Mouse (Mus musculus): Measurements from ENCODE around the gene Slc35f6. TPM values are rescaled to one million over a fixed set of nuclear protein-coding genes. Genes with fewer than 3 reads are reported as not detected.

Slc35f6 gene
- polyA plus RNA-seq (2012; rRNA removed) (10.1 and 12.2 TPM in 2 replicates), polyA plus RNA-seq (2014; fragmentation: Nextera tagmentation; extraction: Ambion mirVana) (9.9 and 10.2 TPM in 2 replicates)

DNA sequence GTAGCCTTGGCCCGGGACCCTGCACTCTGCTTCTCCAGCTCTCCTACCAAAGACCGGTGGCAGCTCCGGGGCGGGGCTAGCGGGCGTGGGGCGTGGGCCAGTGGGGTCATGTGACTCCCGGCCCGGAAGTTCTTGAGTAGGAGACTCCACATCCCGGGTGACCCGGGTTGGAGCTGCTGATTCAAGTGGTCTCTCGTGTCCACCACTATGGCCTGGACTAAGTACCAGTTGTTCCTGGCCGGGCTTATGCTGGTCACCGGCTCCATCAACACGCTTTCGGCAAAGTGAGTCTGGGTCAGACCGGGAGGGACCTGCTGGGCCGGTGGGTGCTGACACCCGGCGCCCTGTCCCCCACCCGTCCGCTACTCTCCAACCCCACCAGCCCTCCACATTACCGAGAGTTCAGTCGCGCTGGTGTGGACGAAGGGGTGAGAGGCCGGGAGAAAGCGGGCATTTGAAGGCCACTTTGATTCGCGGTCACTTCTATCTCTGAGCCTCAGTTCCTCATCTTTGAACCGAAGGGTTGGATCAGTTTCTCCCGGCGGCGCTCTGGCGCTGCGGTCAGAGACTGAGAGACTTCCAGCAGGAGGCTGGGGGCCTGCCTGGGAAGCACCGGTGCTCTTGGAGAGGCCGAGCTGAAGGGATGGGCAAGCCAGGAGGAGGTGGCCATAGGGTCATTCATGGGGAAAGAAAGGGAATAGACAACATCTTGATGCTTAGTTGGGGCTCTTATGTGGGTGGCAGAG lies at the start of gene Slc35f6:
Slc35f6 (plus strand) TSS at position 119 of the 746 bp plus-strand sequence.
- peak; percentile 88 for ATAC-seq (ENCODE audit: insufficient read depth)
- Histone ChIP-seq H3K27ac (no peak within 1 kb of the TSS), H3K4me1 (replicated peaks; ENCODE audit: control insufficient read depth in 2 of 2, insufficient read depth in 2 of 2, low read length in 1 of 2) (peaks cover 7 to 22% of the 10 kb centered on the region in 2 experiments), H3K4me3 (ENCODE audit: insufficient read depth in 1 of 2, low read depth in 2 of 2, low read length in 2 of 2) (peak within 1 kb of the TSS; percentile 89 to 97), H3K9me3 (ENCODE audit: control insufficient read depth, low read length) (no peaks in the 10 kb centered on the region), H3K27me3 (ENCODE audit: control insufficient read depth, insufficient read depth, low read length) (no peaks in the 10 kb centered on the region), H3K4me2 (ENCODE audit: low read depth) (peak within 1 kb of the TSS; percentile 70), H3K36me3 (replicated peaks; ENCODE audit: control insufficient read depth, insufficient read depth, low read depth) (no peaks in the 10 kb centered on the region; the same call in 1 of the 2 replicates), H3K9ac (replicated peaks) (peak within 1 kb of the TSS; percentile 73)
- peak; percentile 52 to 72 (median 65) for DNase-seq (ENCODE audit: low read depth in 3 of 3, low spot score in 3 of 3)
- WGBS (ENCODE audit: insufficient replicate concordance), result under 1% methylated on average over 38 of the region's 38 CpGs
- TF ChIP-seq EP300 (IDR thresholded peaks at IDR 0.05; ENCODE audit: low read depth), result no peak
- no peak for TF ChIP-seq CTCF (IDR thresholded peaks at IDR 0.05; ENCODE audit: low read depth)

DNA sequence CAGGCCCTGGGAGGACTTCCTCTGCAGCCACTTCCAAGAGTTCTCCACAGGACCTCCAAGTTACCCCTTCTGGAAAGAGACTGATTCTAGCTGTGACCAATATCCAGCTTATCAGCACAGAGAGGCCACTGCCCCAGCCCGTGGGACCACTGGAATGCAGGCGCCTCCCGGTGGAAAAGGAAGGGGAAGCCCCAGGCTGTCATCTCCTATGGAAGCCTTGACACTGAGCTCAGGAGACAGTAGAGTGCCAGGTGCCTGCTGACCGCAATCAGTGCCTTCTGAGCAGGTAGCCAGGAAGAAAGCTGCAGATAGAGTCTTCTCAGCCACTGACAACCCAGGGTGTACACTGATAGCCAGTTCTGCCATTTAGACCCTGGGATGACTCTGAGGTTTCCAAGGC lies 46.3 kb upstream of the Slc35f6 start:
- no peaks in the 10 kb centered on the region for H3K36me3 ChIP-seq (replicated peaks; ENCODE audit: control insufficient read depth, insufficient read depth, low read depth)
- TF ChIP-seq CTCF (IDR thresholded peaks at IDR 0.05; ENCODE audit: low read depth) (peak; percentile 17; the same call in 1 of the 2 replicates), EP300 (IDR thresholded peaks at IDR 0.05; ENCODE audit: low read depth) (no peak)
- no peak overlapping the region for H3K27ac ChIP-seq
- H3K27me3 ChIP-seq (ENCODE audit: control insufficient read depth, insufficient read depth, low read length), result no peaks in the 10 kb centered on the region
- DNase-seq (ENCODE audit: low read depth in 3 of 3, low spot score in 3 of 3) (no peak), ATAC-seq (ENCODE audit: insufficient read depth) (no peak)
- H3K9ac ChIP-seq (replicated peaks), result no peak overlapping the region
- WGBS (ENCODE audit: insufficient replicate concordance), result 22% methylated on average over 4 of the region's 4 CpGs
- no peaks in the 10 kb centered on the region for H3K4me1 ChIP-seq (replicated peaks; ENCODE audit: control insufficient read depth in 2 of 2, insufficient read depth in 2 of 2, low read length in 1 of 2)
- no peak overlapping the region for H3K4me2 ChIP-seq (ENCODE audit: low read depth)
- no peaks in the 10 kb centered on the region for H3K9me3 ChIP-seq (ENCODE audit: control insufficient read depth, low read length)
- no peak overlapping the region for H3K4me3 ChIP-seq (ENCODE audit: insufficient read depth in 1 of 2, low read depth in 2 of 2, low read length in 2 of 2)

DNA sequence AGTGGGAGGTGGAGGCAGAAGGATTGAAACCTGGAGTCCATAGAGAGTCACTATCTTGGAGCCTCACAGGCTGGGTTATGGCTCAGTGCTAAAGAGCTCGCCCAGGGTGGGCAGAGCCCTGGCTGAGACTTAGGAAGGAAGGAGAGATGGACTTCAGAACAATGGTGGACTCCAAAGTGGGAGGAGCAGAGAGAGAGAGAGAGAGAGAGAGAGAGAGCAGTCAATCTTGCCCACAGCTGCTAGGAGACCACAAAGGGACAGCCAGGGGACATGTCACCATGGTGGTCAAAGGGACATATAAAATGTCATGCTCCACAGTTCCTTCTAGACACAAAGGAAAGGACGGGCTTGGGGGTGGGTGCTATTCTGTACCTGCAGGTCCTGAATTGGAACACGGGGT lies 44.5 kb upstream of the Slc35f6 start:
- WGBS (ENCODE audit: insufficient replicate concordance), result 54% methylated on average over 3 of the region's 3 CpGs

DNA sequence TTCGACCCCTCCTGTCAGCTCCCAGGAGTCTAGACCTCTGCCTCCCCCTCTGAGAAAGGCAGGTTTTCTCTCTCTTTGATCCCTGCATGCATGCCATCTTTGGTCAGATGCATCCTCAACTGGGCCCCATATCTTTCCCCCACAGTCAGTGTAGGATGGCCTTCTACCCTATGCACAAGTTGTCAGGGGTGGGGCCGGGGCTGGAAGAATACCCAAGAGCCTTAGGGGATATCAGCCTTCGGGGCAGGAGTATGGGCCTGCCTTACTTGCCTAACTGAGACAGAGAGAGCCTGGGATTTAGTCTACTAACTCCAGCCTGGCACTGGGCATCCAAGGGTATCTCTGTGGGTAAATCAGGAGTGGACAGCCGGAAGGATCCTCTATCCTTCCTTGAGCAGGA lies 43.8 kb upstream of the Slc35f6 start:
- H3K4me2 ChIP-seq (ENCODE audit: low read depth), result no peak overlapping the region
- no peak for DNase-seq (ENCODE audit: low read depth in 3 of 3, low spot score in 3 of 3)
- H3K4me1 ChIP-seq (replicated peaks; ENCODE audit: control insufficient read depth in 2 of 2, insufficient read depth in 2 of 2, low read length in 1 of 2), result no peaks in the 10 kb centered on the region
- H3K9me3 ChIP-seq (ENCODE audit: control insufficient read depth, low read length), result no peaks in the 10 kb centered on the region
- H3K27ac ChIP-seq, result no peak overlapping the region
- H3K27me3 ChIP-seq (ENCODE audit: control insufficient read depth, insufficient read depth, low read length), result no peaks in the 10 kb centered on the region
- ATAC-seq (ENCODE audit: insufficient read depth), result no peak
- TF ChIP-seq CTCF (IDR thresholded peaks at IDR 0.05; ENCODE audit: low read depth), result no peak
- no peak for TF ChIP-seq EP300 (IDR thresholded peaks at IDR 0.05; ENCODE audit: low read depth)
- no peaks in the 10 kb centered on the region for H3K36me3 ChIP-seq (replicated peaks; ENCODE audit: control insufficient read depth, insufficient read depth, low read depth)
- 53% methylated on average over 4 of the region's 4 CpGs for WGBS (ENCODE audit: insufficient replicate concordance)
- H3K9ac ChIP-seq (replicated peaks), result no peak overlapping the region
- H3K4me3 ChIP-seq (ENCODE audit: insufficient read depth in 1 of 2, low read depth in 2 of 2, low read length in 2 of 2), result no peak overlapping the region

More for the DNA sequence above, 44.5 kb upstream of the Slc35f6 start:
- no peak overlapping the region for H3K4me2 ChIP-seq (ENCODE audit: low read depth)
- H3K4me3 ChIP-seq (ENCODE audit: insufficient read depth in 1 of 2, low read depth in 2 of 2, low read length in 2 of 2), result no peak overlapping the region
- H3K36me3 ChIP-seq (replicated peaks; ENCODE audit: control insufficient read depth, insufficient read depth, low read depth), result no peaks in the 10 kb centered on the region
- H3K4me1 ChIP-seq (replicated peaks; ENCODE audit: control insufficient read depth in 2 of 2, insufficient read depth in 2 of 2, low read length in 1 of 2), result no peaks in the 10 kb centered on the region
- TF ChIP-seq EP300 (IDR thresholded peaks at IDR 0.05; ENCODE audit: low read depth), result no peak
- no peak for TF ChIP-seq CTCF (IDR thresholded peaks at IDR 0.05; ENCODE audit: low read depth)
- H3K27ac ChIP-seq, result no peak overlapping the region
- no peak overlapping the region for H3K9ac ChIP-seq (replicated peaks)
- H3K27me3 ChIP-seq (ENCODE audit: control insufficient read depth, insufficient read depth, low read length), result no peaks in the 10 kb centered on the region
- no peaks in the 10 kb centered on the region for H3K9me3 ChIP-seq (ENCODE audit: control insufficient read depth, low read length)
- ATAC-seq (ENCODE audit: insufficient read depth), result no peak
- DNase-seq (ENCODE audit: low read depth in 3 of 3, low spot score in 3 of 3), result no peak

DNA sequence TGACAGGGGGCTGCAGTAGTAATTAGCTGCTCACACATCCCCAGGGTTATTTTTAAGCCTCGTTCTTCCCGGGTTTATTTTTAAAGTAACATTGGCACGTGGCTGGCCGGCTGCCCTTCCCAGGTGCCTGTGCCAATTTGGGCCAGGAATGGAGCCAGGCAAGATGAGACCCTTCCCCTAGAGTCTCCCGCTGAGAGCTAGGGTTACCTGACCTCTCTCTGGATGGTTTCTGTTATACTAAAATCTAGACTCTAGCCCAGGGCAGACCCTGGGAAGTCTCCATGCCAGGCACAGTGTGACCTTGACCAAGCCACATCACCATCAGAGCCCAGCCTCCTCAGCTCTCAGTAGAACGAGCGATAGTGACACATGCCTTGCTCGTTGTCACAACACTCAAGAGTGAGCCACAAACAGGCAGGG lies 43.0 kb upstream of the Slc35f6 start:
- no peak overlapping the region for H3K27ac ChIP-seq
- H3K4me2 ChIP-seq (ENCODE audit: low read depth), result no peak overlapping the region
- H3K9me3 ChIP-seq (ENCODE audit: control insufficient read depth, low read length), result no peaks in the 10 kb centered on the region
- no peak overlapping the region for H3K9ac ChIP-seq (replicated peaks)
- no peak overlapping the region for H3K4me3 ChIP-seq (ENCODE audit: insufficient read depth in 1 of 2, low read depth in 2 of 2, low read length in 2 of 2)
- ATAC-seq (ENCODE audit: insufficient read depth) (no peak), DNase-seq (ENCODE audit: low read depth in 3 of 3, low spot score in 3 of 3) (no peak)
- WGBS (ENCODE audit: insufficient replicate concordance), result 59% methylated on average over 8 of the region's 8 CpGs
- no peaks in the 10 kb centered on the region for H3K36me3 ChIP-seq (replicated peaks; ENCODE audit: control insufficient read depth, insufficient read depth, low read depth)
- no peaks in the 10 kb centered on the region for H3K4me1 ChIP-seq (replicated peaks; ENCODE audit: control insufficient read depth in 2 of 2, insufficient read depth in 2 of 2, low read length in 1 of 2)
- no peaks in the 10 kb centered on the region for H3K27me3 ChIP-seq (ENCODE audit: control insufficient read depth, insufficient read depth, low read length)
- TF ChIP-seq EP300 (IDR thresholded peaks at IDR 0.05; ENCODE audit: low read depth), result no peak
- TF ChIP-seq CTCF (IDR thresholded peaks at IDR 0.05; ENCODE audit: low read depth), result no peak

Measured in liver, embryonic 14.5 days (tissue).